Mouse (Mus musculus) heart, adult 2 months (tissue): Measurements from ENCODE around the gene Grk3. TPM values are rescaled to one million over a fixed set of nuclear protein-coding genes. Genes with fewer than 3 reads are reported as not detected.

Experiments
- DNase-seq, 2 experiments: peaks; one replicate each; pipeline ENCODE4 v3.0.0; 2021
- H3K27ac ChIP-seq: fragments of 200-600 bp; 2 replicates; pipeline ENCODE4 v1.8.1; 2022
- H3K27me3 ChIP-seq: fragments of 200-500 bp; 2 replicates; pipeline ENCODE4 v1.6.1; 2012; ENCODE audit warnings: mild to moderate bottlenecking, low read length, inconsistent platforms, mixed read lengths; ENCODE audit not compliant: control insufficient read depth, insufficient read depth
- H3K36me3 ChIP-seq: fragments of 200-500 bp; 2 replicates; pipeline ENCODE4 v1.6.1; 2012; ENCODE audit warnings: low read length, inconsistent platforms; ENCODE audit not compliant: control insufficient read depth, insufficient read depth
- H3K4me1 ChIP-seq: fragments of 200-500 bp; 2 replicates; pipeline ENCODE4 v1.6.1; 2011; ENCODE audit warnings: low read length; ENCODE audit not compliant: control insufficient read depth, insufficient read depth
- H3K4me3 ChIP-seq: fragments of 200-600 bp; 2 replicates; pipeline ENCODE4 v1.8.1; 2022
- H3K79me2 ChIP-seq: fragments of 200-500 bp; replicated peaks from 2 replicates; pipeline ENCODE4 v1.6.1; 2012; ENCODE audit warnings: mild to moderate bottlenecking, inconsistent platforms, low read length, moderate library complexity, mixed read lengths; ENCODE audit not compliant: control insufficient read depth, insufficient read depth
- H3K9ac ChIP-seq: fragments of 200-500 bp; 2 replicates; pipeline ENCODE4 v1.6.1; 2012; ENCODE audit warnings: low read depth, mild to moderate bottlenecking, control low read depth, inconsistent platforms, low read length, mixed read lengths
- CTCF ChIP-seq: fragments of 200-600 bp; IDR thresholded peaks from 2 replicates; pipeline ENCODE4 v1.8.1; 2022; ENCODE audit warnings: antibody characterized with exemption, mild to moderate bottlenecking, moderate library complexity
- EP300 ChIP-seq: fragments of 200-500 bp; IDR thresholded peaks from 2 replicates; pipeline ENCODE4 v1.6.1; 2011; ENCODE audit warnings: low read depth, low read length, control low read depth; ENCODE audit not compliant: insufficient read depth
- POLR2A ChIP-seq: fragments of 200-500 bp; IDR thresholded peaks from 2 replicates; pipeline ENCODE4 v1.6.1; 2011; ENCODE audit warnings: mild to moderate bottlenecking, low read depth, low read length, control low read depth; ENCODE audit not compliant: insufficient read depth
- WGBS: fragments of 180-500 bp; shearing (Covaris S2); methylation state at CpG from one replicate; pipeline ENCODE4 v1.1.7; 2018; 5-methylcytosine and 5-hydroxymethylcytosine counted together
- intact Hi-C: fragments of 180-260 bp; cut with DNase I; formaldehyde crosslinking; loops from one replicate; pipeline ENCODE4 v1.15.1; 2025
- polyA plus RNA-seq: library from polyadenylated mRNA; depleted of rRNA; stranded (reverse); fragments of >200 nt; gene quantifications from 2 replicates; pipeline ENCODE4 v1.2.3, GENCODE M21; 2012
- total RNA-seq, 2 experiments: library from RNA; stranded (reverse); gene quantifications; 2 replicates each; pipeline ENCODE4 v1.2.3; 2021

Grk3 gene
- total and polyA plus RNA-seq, 3 experiments: 4.9 to 8.4 (median 5.2) TPM

GRCm38 (mm10) chr5:112942244-112942643, 73.3 kb downstream of the Grk3 start:
- DNase-seq: no peak
- intact Hi-C loops: no loop called here
- 64% methylated on average over 7 of the region's 7 CpGs for WGBS

DNA sequence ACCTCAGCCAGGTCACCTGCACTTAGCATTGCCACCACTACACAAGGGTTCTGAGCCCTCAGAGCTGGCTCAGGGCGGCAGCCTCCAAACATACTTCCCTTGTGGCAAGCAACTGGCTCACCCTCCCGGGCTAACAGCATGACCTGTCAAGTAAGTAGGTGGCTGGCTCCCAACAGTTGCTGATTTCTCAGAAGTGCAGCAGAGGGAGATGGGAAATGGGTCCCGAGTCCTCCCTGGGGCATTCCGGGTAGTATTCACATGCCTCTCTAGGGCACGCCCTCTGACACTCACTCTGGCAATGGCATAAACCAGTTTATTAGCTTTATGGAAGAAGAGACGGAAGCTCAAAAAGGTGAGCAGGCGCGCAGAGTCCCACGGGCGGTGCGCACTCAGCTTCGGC, 74.6 kb downstream of the Grk3 start:
- peak; percentile 53; the same call in 1 of the 2 replicates for TF ChIP-seq EP300
- no peak for TF ChIP-seq POLR2A
- H3K9ac ChIP-seq: no peak overlapping the region
- H3K79me2 ChIP-seq: no peaks in the 10 kb centered on the region
- H3K27ac ChIP-seq: no peak overlapping the region
- no peak overlapping the region for H3K4me3 ChIP-seq
- DNase-seq: no peak
- 83% methylated on average over 12 of the region's 12 CpGs for WGBS
- intact Hi-C loops: no loop called here
- no peaks in the 10 kb centered on the region for H3K36me3 ChIP-seq
- no peaks in the 10 kb centered on the region for H3K27me3 ChIP-seq
- no peaks in the 10 kb centered on the region for H3K4me1 ChIP-seq

More at GRCm38 (mm10) chr5:112942244-112942643, 73.3 kb downstream of the Grk3 start:
- H3K9ac ChIP-seq: no peak overlapping the region
- H3K27ac ChIP-seq: no peak overlapping the region
- no peaks in the 10 kb centered on the region for H3K27me3 ChIP-seq
- H3K4me3 ChIP-seq: no peak overlapping the region
- no peaks in the 10 kb centered on the region for H3K79me2 ChIP-seq
- H3K36me3 ChIP-seq: no peaks in the 10 kb centered on the region
- no peak for TF ChIP-seq CTCF
- TF ChIP-seq POLR2A: no peak
- no peak for TF ChIP-seq EP300
- H3K4me1 ChIP-seq: no peaks in the 10 kb centered on the region

- H3K27ac ChIP-seq: no peak overlapping the region
- WGBS: 63% methylated on average over 10 of the region's 10 CpGs
- intact Hi-C loops: loop anchor here (5.0 kb wide), 1 partner anchor 76 kb away; no protein-coding TSS in a partner anchor
Observed at GRCm38 (mm10) chr5:112936632-112937031, 79.0 kb downstream of the Grk3 start.

GRCm38 (mm10) chr5:112935436-112935835, 80.2 kb downstream of the Grk3 start:
- Histone ChIP-seq H3K36me3 (no peaks in the 10 kb centered on the region), H3K27me3 (no peaks in the 10 kb centered on the region), H3K4me1 (no peaks in the 10 kb centered on the region), H3K9ac (no peak overlapping the region), H3K4me3 (no peak overlapping the region), H3K27ac (no peak overlapping the region), H3K79me2 (no peaks in the 10 kb centered on the region)
- TF ChIP-seq CTCF (no peak), EP300 (no peak), POLR2A (no peak)
- DNase-seq: no peak
- intact Hi-C loops: loop anchor here (5.0 kb wide), 1 partner anchor 77 kb away; no protein-coding TSS in a partner anchor
- 64% methylated on average over 8 of the region's 8 CpGs for WGBS

More at GRCm38 (mm10) chr5:112936632-112937031, 79.0 kb downstream of the Grk3 start:
- Histone ChIP-seq H3K27me3 (no peaks in the 10 kb centered on the region), H3K4me1 (no peaks in the 10 kb centered on the region), H3K79me2 (no peaks in the 10 kb centered on the region), H3K36me3 (no peaks in the 10 kb centered on the region), H3K9ac (no peak overlapping the region), H3K4me3 (no peak overlapping the region)
- no peak for TF ChIP-seq CTCF
- TF ChIP-seq POLR2A: no peak
- TF ChIP-seq EP300: no peak
- no peak for DNase-seq

DNA sequence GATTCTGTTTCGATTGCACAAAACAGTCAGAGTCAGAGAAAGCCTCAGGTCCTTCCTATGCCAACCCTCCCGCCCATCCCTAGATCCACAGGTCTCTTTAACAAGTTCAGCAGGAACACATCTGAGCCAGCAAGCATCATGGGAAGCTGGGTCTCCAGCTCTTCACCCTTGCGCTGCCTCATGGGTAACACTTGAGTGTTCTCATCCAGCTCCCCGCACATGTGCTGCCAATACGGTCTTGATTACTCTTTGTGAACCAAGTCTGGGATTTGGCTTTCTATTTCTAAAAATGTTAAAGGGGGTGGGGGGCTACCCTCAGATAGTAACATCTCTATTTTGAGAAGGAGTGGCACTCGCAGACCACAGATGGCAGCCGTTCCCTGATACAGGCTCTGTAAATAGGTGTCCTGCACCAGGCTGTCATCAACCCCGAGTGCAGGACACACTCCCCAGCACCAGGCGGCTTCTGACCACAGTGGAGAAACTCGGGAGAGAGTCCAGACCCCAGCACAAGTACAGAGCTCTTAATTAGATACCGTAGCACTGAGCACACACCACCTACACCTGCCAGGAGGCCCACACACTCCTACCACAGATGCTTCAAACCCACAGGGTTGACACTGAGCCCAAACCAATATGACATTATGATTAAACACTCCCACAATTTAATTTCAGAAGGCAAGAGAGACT, 82.6 kb downstream of the Grk3 start:
- DNase-seq: peak in 1 of 2 experiments; percentile 41
- Histone ChIP-seq H3K4me1 (no peaks in the 10 kb centered on the region), H3K79me2 (no peaks in the 10 kb centered on the region), H3K36me3 (no peaks in the 10 kb centered on the region), H3K27ac (no peak overlapping the region), H3K27me3 (no peaks in the 10 kb centered on the region), H3K9ac (no peak overlapping the region), H3K4me3 (no peak overlapping the region)
- intact Hi-C loops: no loop called here
- WGBS: 60% methylated on average over 11 of the region's 11 CpGs
- TF ChIP-seq EP300: peak; percentile 70
- peak; percentile 51 for TF ChIP-seq CTCF
- TF ChIP-seq POLR2A: no peak

DNA sequence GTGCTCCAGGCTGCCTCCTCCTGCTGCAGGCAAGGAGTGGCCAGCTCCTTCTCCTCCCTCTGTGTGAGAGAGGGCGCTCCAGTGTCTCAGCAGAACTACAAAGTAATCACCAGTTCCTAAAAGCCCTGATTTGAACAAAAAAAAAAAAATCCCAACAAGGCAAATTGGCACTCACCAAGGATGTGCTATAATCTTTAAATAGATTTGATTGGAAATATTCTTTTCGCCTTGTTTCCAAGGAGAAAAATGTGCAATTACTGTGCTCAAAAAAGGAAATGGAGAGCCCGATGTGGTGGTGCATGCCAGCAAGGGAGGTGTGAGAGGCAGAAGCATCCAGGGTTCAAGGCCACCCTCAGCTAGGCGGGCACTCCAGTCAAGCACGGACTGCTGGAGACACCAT, 83.7 kb downstream of the Grk3 start:
- intact Hi-C loops: no loop called here
- no peak overlapping the region for H3K27ac ChIP-seq
- WGBS: 86% methylated on average over 5 of the region's 5 CpGs

More for the DNA sequence above, 83.7 kb downstream of the Grk3 start:
- H3K27me3 ChIP-seq: no peaks in the 10 kb centered on the region
- H3K4me1 ChIP-seq: no peaks in the 10 kb centered on the region
- no peak for DNase-seq
- H3K9ac ChIP-seq: no peak overlapping the region
- TF ChIP-seq POLR2A (no peak), CTCF (no peak), EP300 (no peak)
- no peaks in the 10 kb centered on the region for H3K36me3 ChIP-seq
- H3K79me2 ChIP-seq: no peaks in the 10 kb centered on the region
- H3K4me3 ChIP-seq: no peak overlapping the region
